Mouse (Mus musculus) heart, embryonic 14.5 days (tissue): ENCODE data around the gene Ptk7. TPM values are rescaled to one million over a fixed set of nuclear protein-coding genes. Genes with fewer than 3 reads are reported as not detected.

Source experiments
- ATAC-seq: fragments of 200-750 bp; cut with Nextera tagmentation; 2 replicates; pipeline ENCODE4 v1.8.0; 2017; ENCODE audit warnings: low read depth, moderate TSS enrichment; ENCODE audit not compliant: insufficient number of reproducible peaks, insufficient read depth, low FRiP score
- H3K27ac ChIP-seq, 2 experiments: fragments of 200-500 bp in 1 of 2; fragments of 300-500 bp in 1 of 2; sonication (generic) in 1 of 2; replicated peaks in 1 of 2; 2 replicates each; pipeline ENCODE4 v1.5.1; 2012 to 2014; ENCODE audit warnings: low read depth in 2 of 2, low read length in 2 of 2, control low read depth in 1 of 2, mild to moderate bottlenecking in 1 of 2, mixed read lengths in 1 of 2; ENCODE audit not compliant: control insufficient read depth in 1 of 2, insufficient read depth in 1 of 2
- H3K27me3 ChIP-seq: fragments of 300-500 bp; sonication (generic); 2 replicates; pipeline ENCODE4 v1.6.1; 2014; ENCODE audit warnings: mild to moderate bottlenecking, low read length, control low read depth; ENCODE audit not compliant: control insufficient read depth, insufficient read depth
- H3K36me3 ChIP-seq: fragments of 300-500 bp; sonication (generic); 2 replicates; pipeline ENCODE4 v1.6.1; 2014; ENCODE audit warnings: mild to moderate bottlenecking, control low read depth, low read length, mixed read lengths; ENCODE audit not compliant: control insufficient read depth, insufficient read depth
- H3K4me1 ChIP-seq, 2 experiments: fragments of 200-500 bp in 1 of 2; fragments of 300-500 bp in 1 of 2; sonication (generic) in 1 of 2; 2 replicates each; pipeline ENCODE4 v1.6.1; 2012 to 2014; ENCODE audit warnings: low read length in 2 of 2, control low read depth in 1 of 2, mixed read lengths in 1 of 2; ENCODE audit not compliant: control insufficient read depth in 2 of 2, insufficient read depth in 2 of 2
- H3K4me2 ChIP-seq: fragments of 300-500 bp; sonication (generic); 2 replicates; pipeline ENCODE4 v1.6.1; 2014; ENCODE audit warnings: mild to moderate bottlenecking, low read length
- H3K4me3 ChIP-seq, 2 experiments: fragments of 200-500 bp in 1 of 2; fragments of 300-500 bp in 1 of 2; sonication (generic) in 1 of 2; 2 replicates each; pipeline ENCODE4 v1.5.1; 2012 to 2014; ENCODE audit warnings: low read length in 2 of 2, mild to moderate bottlenecking in 2 of 2, control low read depth in 1 of 2, low read depth in 1 of 2, moderate library complexity in 1 of 2; ENCODE audit not compliant: control insufficient read depth in 1 of 2, insufficient read depth in 1 of 2
- H3K9ac ChIP-seq: fragments of 300-500 bp; sonication (generic); 2 replicates; pipeline ENCODE4 v1.6.1; 2014; ENCODE audit warnings: mild to moderate bottlenecking, low read length
- H3K9me3 ChIP-seq: fragments of 300-500 bp; sonication (generic); 2 replicates; pipeline ENCODE4 v1.6.1; 2016; ENCODE audit warnings: low read length, control low read depth; ENCODE audit not compliant: control insufficient read depth
- WGBS: fragments of 180-500 bp; shearing (Covaris S2); extraction: QIAGEN DNeasy Blood & Tissue Kit; methylation state at CpG from one replicate; pipeline ENCODE4 v1.1.7; 2014; 5-methylcytosine and 5-hydroxymethylcytosine counted together
- polyA plus RNA-seq: library from polyadenylated mRNA; unstranded; fragments of >200 nt; fragmentation: Nextera tagmentation; extraction: Ambion mirVana; gene quantifications from 2 replicates; pipeline ENCODE4 v1.2.1, GENCODE M21; 2014

Ptk7 gene
- polyA plus RNA-seq, 1 experiment from 2014 or later, result 21.3 TPM

DNA sequence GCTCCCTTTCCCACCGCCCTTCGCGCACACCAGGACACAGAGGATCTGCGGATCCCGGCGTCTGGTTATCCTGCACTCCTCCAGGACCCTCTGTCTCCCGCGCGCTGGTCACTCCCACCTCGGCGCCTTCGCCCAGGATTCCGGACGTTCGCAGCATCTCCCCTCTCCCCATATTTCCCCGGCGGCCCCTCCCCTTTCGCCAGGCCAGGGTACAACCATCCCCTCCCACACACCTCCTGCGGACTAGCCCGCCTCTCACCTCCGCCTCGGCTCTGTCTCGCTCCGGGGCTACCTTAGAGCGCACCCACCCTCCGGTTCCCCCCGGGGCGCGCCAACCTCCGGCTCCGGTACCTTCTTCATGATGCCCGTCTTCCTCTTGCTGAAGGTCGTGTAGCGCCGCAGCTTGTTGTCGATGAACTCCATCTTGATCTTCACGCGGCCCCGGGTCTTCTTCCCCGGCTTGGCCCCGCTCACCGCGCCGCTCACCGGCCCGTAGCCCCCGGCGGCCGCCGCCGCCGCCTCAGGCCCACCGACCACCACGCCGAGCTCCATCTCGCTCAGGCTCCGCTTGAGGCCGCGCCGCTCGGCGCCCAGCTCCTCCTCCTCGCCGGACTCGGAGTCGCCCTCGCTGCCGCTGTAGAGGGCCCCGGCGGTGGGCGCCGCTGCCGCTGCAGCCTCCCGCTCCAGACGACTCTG is 74.2 kb downstream of the Ptk7 start:
- H3K4me3 ChIP-seq, result peak overlapping the region; percentile 90 to 99
- no peaks in the 10 kb centered on the region for H3K27me3 ChIP-seq
- H3K9ac ChIP-seq, result peak overlapping the region; percentile 100
- peak overlapping the region; percentile 76 for H3K4me2 ChIP-seq
- H3K9me3 ChIP-seq, result no peaks in the 10 kb centered on the region
- H3K27ac ChIP-seq, result peak overlapping the region; percentile 93 to 95
- no peak for ATAC-seq
- peaks cover 11 to 33% of the 10 kb centered on the region in 2 experiments for H3K4me1 ChIP-seq
- H3K36me3 ChIP-seq, result peaks cover 25% of the 10 kb centered on the region
- WGBS, result under 1% methylated on average over 64 of the region's 75 CpGs

DNA sequence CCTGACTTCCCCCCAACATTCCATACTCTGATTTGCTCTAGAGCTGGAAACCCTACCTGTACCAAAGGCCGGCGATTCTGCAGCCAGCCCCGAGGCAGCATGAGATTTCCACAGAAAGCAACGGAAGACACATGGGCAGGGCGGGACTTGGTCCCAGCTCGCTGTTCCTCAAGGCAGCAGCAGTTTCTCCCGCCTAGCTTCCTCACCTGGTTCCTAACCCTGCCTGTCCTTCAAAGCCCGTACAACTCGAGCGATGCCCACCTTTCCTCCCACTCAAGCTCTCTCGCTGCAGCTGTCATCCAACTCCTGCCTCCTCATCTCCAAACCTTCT is 74.7 kb downstream of the Ptk7 start:
- ATAC-seq, result no peak
- peaks cover 11 to 33% of the 10 kb centered on the region in 2 experiments for H3K4me1 ChIP-seq
- 0% methylated on average over 11 of the region's 11 CpGs for WGBS

GRCm38 (mm10) chr17:46553926-46554325 is 75.4 kb downstream of the Ptk7 start:
- peak overlapping the region; percentile 93 to 95 for H3K27ac ChIP-seq
- WGBS, result 25% methylated on average over 3 of the region's 3 CpGs
- H3K4me1 ChIP-seq, result peaks cover 11 to 33% of the 10 kb centered on the region in 2 experiments
- H3K9me3 ChIP-seq, result no peaks in the 10 kb centered on the region
- peak overlapping the region; percentile 90 to 99 for H3K4me3 ChIP-seq
- H3K36me3 ChIP-seq, result peaks cover 37% of the 10 kb centered on the region
- peak overlapping the region; percentile 76 for H3K4me2 ChIP-seq
- peak overlapping the region; percentile 100 for H3K9ac ChIP-seq
- no peak for ATAC-seq
- no peaks in the 10 kb centered on the region for H3K27me3 ChIP-seq

More for the DNA sequence above, 74.7 kb downstream of the Ptk7 start:
- no peaks in the 10 kb centered on the region for H3K27me3 ChIP-seq
- H3K4me3 ChIP-seq, result peak overlapping the region; percentile 90 to 99
- peak overlapping the region; percentile 93 to 95 for H3K27ac ChIP-seq
- H3K4me2 ChIP-seq, result peak overlapping the region; percentile 76
- no peaks in the 10 kb centered on the region for H3K9me3 ChIP-seq
- H3K36me3 ChIP-seq, result peaks cover 30% of the 10 kb centered on the region
- peak overlapping the region; percentile 100 for H3K9ac ChIP-seq

DNA sequence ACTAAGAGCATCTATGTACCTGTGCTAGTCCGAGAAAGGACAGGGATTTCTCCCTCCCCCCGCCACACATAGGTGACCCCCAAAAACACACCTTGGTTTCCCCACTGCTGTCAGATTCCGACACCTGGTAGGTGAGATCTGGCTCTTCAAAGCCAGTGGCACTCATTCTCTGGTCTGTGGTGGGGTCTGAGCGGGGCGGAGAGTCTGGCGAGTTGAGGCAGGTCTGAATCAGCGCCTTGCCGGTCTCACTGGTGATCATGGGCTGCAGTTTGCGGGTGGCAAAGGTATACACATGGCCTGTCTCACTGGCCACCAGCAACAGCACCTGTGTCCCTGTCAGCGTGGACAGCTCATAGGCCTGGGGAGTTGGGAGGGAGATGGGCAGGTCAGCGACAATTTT is 75.8 kb downstream of the Ptk7 start:
- Histone ChIP-seq H3K27ac (peak overlapping the region; percentile 93 to 95), H3K4me3 (peak overlapping the region; percentile 90 to 99), H3K9me3 (no peaks in the 10 kb centered on the region), H3K9ac (peak overlapping the region; percentile 100), H3K4me2 (peak overlapping the region; percentile 76), H3K4me1 (peaks cover 11 to 33% of the 10 kb centered on the region in 2 experiments), H3K27me3 (no peaks in the 10 kb centered on the region), H3K36me3 (peaks cover 41% of the 10 kb centered on the region)
- ATAC-seq, result no peak
- 18% methylated on average over 11 of the region's 11 CpGs for WGBS

- peak overlapping the region; percentile 90 to 99 for H3K4me3 ChIP-seq
- 1% methylated on average over 24 of the region's 24 CpGs for WGBS
- H3K27ac ChIP-seq, result peak overlapping the region; percentile 93 to 95
- peak overlapping the region; percentile 76 for H3K4me2 ChIP-seq
- no peaks in the 10 kb centered on the region for H3K27me3 ChIP-seq
- H3K36me3 ChIP-seq, result peaks cover 47% of the 10 kb centered on the region
- H3K9ac ChIP-seq, result peak overlapping the region; percentile 100
- peak; percentile 62 for ATAC-seq
- peaks cover 11 to 35% of the 10 kb centered on the region in 2 experiments for H3K4me1 ChIP-seq
- H3K9me3 ChIP-seq, result no peaks in the 10 kb centered on the region
Measured at GRCm38 (mm10) chr17:46552841-46553423, 76.4 kb downstream of the Ptk7 start.

GRCm38 (mm10) chr17:46552151-46552550 is 77.2 kb downstream of the Ptk7 start:
- Histone ChIP-seq H3K27me3 (no peaks in the 10 kb centered on the region), H3K9ac (peak overlapping the region; percentile 27; the same call in 1 of the 2 replicates), H3K27ac (peak overlapping the region; percentile 64 to 93; a peak in 3 of 4 replicates), H3K9me3 (no peaks in the 10 kb centered on the region), H3K36me3 (peaks cover 51% of the 10 kb centered on the region), H3K4me2 (peak overlapping the region; percentile 76), H3K4me1 (peaks cover 13 to 38% of the 10 kb centered on the region in 2 experiments), H3K4me3 (peak overlapping the region in 1 of 2 experiments; percentile 99; a peak in 1 of 4 replicates)
- 83% methylated on average over 7 of the region's 7 CpGs for WGBS
- no peak for ATAC-seq

DNA sequence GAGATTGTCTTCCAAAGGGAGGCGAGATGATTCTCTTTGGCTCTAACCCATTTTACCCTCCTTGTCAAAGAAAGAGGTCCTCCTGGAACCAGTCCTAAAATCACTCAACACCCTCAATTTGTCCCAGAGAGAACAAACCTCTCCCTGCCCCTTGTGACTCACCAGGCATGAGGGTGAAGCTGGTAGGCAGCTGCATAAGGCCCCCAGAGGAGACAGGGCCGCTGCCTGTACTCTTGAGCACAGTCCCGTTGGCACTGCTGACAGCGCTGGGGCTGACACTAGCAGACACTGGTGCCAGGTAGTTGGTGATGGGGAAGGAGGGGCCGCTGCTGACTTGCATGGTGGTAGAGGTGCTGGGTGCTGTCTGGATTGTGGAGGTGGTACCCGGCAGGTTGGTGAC is 77.9 kb downstream of the Ptk7 start:
- H3K9me3 ChIP-seq, result no peaks in the 10 kb centered on the region
- peaks cover 20 to 43% of the 10 kb centered on the region in 2 experiments for H3K4me1 ChIP-seq
- no peak overlapping the region for H3K27ac ChIP-seq
- no peak overlapping the region for H3K4me2 ChIP-seq
- no peak overlapping the region for H3K9ac ChIP-seq
- ATAC-seq, result no peak
- H3K27me3 ChIP-seq, result no peaks in the 10 kb centered on the region
- WGBS, result 81% methylated on average over 6 of the region's 6 CpGs
- H3K36me3 ChIP-seq, result peaks cover 51% of the 10 kb centered on the region
- no peak overlapping the region for H3K4me3 ChIP-seq
